Mouse (Mus musculus): ENCODE results near the gene Gm42417.
A peak's percentile ranks its signal among the peaks of the same experiment; 100 is the strongest.
"Not testable (repeated sequence)": the region's sequence is repeated elsewhere in the genome, so short reads cannot be mapped to it uniquely, and the experiment has no call there.

Gene Gm42417

GRCm38 (mm10) chr1:36545382-36545781 is 6.2 kb upstream of the Gm42417 start:
- no peak for DNase-seq

GRCm38 (mm10) chr1:36542925-36543324 is 3.7 kb upstream of the Gm42417 start:
- no peak for DNase-seq

GRCm38 (mm10) chr1:36541844-36542243 is 2.6 kb upstream of the Gm42417 start:
- no peak for DNase-seq

- DNase-seq, result no peak
Observed at GRCm38 (mm10) chr1:36540807-36541206, 1.6 kb upstream of the Gm42417 start.

- no peak for DNase-seq
Observed at GRCm38 (mm10) chr1:36540132-36540531, 903 bp upstream of the Gm42417 start.

- DNase-seq, result no peak
Observed at GRCm38 (mm10) chr1:36538727-36539126, 502 bp downstream of the Gm42417 start.

- DNase-seq, result not testable (repeated sequence)
Observed at GRCm38 (mm10) chr1:36536783-36537182, 2.4 kb downstream of the Gm42417 start, which contains the start of gene Ankrd23. Gene Ankrd23 (minus strand): TSS chr1:36536883.

GRCm38 (mm10) chr1:36536397-36536728 is 2.9 kb downstream of the Gm42417 start:
- no peak for DNase-seq

- peak; percentile 67 for DNase-seq
Observed at GRCm38 (mm10) chr1:36535477-36536396, 3.5 kb downstream of the Gm42417 start.

GRCm38 (mm10) chr1:36534595-36535058 is 4.6 kb downstream of the Gm42417 start:
- DNase-seq, result peak; percentile 44

- DNase-seq, result no peak
Observed at GRCm38 (mm10) chr1:36533546-36533945, 5.7 kb downstream of the Gm42417 start.

- no peak for DNase-seq
Observed at GRCm38 (mm10) chr1:36531461-36531860, 7.8 kb downstream of the Gm42417 start.

GRCm38 (mm10) chr1:36530962-36531361 is 8.3 kb downstream of the Gm42417 start:
- DNase-seq, result no peak

- no peak for DNase-seq
Observed at GRCm38 (mm10) chr1:36530485-36530884, 8.7 kb downstream of the Gm42417 start.

- DNase-seq, result no peak
Observed at GRCm38 (mm10) chr1:36529875-36530274, 9.4 kb downstream of the Gm42417 start.

- DNase-seq, result no peak
Observed at GRCm38 (mm10) chr1:36529274-36529673, 10.0 kb downstream of the Gm42417 start.

GRCm38 (mm10) chr1:36528351-36528750 is 10.9 kb downstream of the Gm42417 start:
- no peak for DNase-seq

GRCm38 (mm10) chr1:36526903-36527302 is 12.3 kb downstream of the Gm42417 start:
- no peak for DNase-seq

GRCm38 (mm10) chr1:36525774-36526173 is 13.5 kb downstream of the Gm42417 start:
- no peak for DNase-seq

- DNase-seq, result no peak
Observed at GRCm38 (mm10) chr1:36524058-36524457, 15.2 kb downstream of the Gm42417 start.

GRCm38 (mm10) chr1:36523332-36524013 is 15.8 kb downstream of the Gm42417 start:
- DNase-seq, result no peak

- DNase-seq, result no peak
Observed at GRCm38 (mm10) chr1:36522210-36522609, 17.0 kb downstream of the Gm42417 start.

- DNase-seq, result no peak
Observed at GRCm38 (mm10) chr1:36519626-36520025, 19.6 kb downstream of the Gm42417 start.

GRCm38 (mm10) chr1:36518259-36518658 is 21.0 kb downstream of the Gm42417 start:
- no peak for DNase-seq

All from lung, postnatal 36 days (tissue).